ENCODE assay signal across 8 mouse cellular contexts in the genomic region with DNA sequence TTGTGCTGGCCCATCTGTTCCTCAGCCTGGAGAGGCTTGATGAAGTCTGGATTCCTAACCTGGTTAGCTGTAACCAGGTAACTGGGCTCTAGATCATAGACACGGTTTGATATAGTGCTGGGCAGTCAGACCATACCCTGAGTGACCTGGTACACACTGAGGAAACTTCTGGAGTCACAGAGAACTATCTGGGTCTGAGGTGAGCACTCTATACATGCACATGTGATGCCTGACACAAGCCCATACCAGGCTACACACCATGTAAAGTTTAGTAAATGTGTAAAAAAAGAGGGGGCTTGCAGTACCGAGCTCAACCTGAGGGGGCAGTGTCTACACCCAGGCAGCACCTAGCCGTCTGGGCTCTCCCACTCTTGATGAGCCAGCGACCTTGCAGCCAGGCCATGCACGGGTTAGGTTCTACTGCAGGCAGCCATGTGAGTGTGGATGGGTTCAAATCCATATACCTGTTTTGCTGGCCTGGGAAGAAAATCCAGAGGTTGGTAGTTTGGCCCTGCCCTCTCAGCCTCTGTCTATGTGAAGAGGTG.
DNase-seq lines count a peak whose midpoint lies in the region; TF ChIP-seq lines count a peak whose summit lies in the region.

No protein-coding gene starts in this region.

- no peaks in the 10 kb centered on the region for H3K79me2 ChIP-seq in myocyte (ENCODE audit: control insufficient read depth, insufficient read depth)

- no peak overlapping the region for H3K4me3 ChIP-seq in myocyte

- H3K4me2 ChIP-seq in myocyte (ENCODE audit: low read depth): no peak overlapping the region

- no peaks in the 10 kb centered on the region for H3K36me3 ChIP-seq in myocyte (ENCODE audit: control insufficient read depth, insufficient read depth)

- H3K27me3 ChIP-seq in myocyte (ENCODE audit: control insufficient read depth, insufficient read depth, insufficient read length): no peaks in the 10 kb centered on the region

- no peak for TF ChIP-seq POLR2A in myocyte (IDR thresholded peaks at IDR 0.05; ENCODE audit: insufficient read length, low read depth)

- no peak overlapping the region for H3ac ChIP-seq in myocyte (ENCODE audit: control insufficient read depth, insufficient read length)

- DNase-seq in right cerebral cortex, adult 18-20 months: peak; percentile 33
- DNase-seq in right cerebral cortex, postnatal 36 days (ENCODE audit: low spot score in 2 of 2): no peak
- peak; percentile 65 for DNase-seq in adrenal gland, postnatal 25 days
- DNase-seq in embryo, embryonic 9.5 days (ENCODE audit: extremely low spot score): peak; percentile 72
- peak; percentile 50 for DNase-seq in hindlimb bud, embryonic 11.5 days (ENCODE audit: extremely low spot score, low read depth, low spot score)
- DNase-seq in left cerebral cortex, postnatal 4 days: peak; percentile 71
- peak; percentile 67 for DNase-seq in thymus, postnatal 25 days

- intact Hi-C loops in left cerebral cortex, postnatal 4 days (cut with DNase I): no loop called here

TF ChIP-seq in myocyte, 11 proteins besides CTCF, POLR2A, EP300 and RAD21:
- TF ChIP-seq USF1 (IDR thresholded peaks at IDR 0.05; ENCODE audit: low read depth) (no peak), SRF (IDR thresholded peaks at IDR 0.05; ENCODE audit: control insufficient read depth, insufficient read length, low read depth) (peak; percentile 8)
TF ChIP-seq in myocyte: peak in this region for 1.

Comparison
In these comparisons a context has a peak if more than half of its experiments do, and no peak if none do; other contexts are left out.
1. DNase-seq: peak in right cerebral cortex, adult 18-20 months (single experiment), adrenal gland, postnatal 25 days (single experiment), embryo, embryonic 9.5 days (single experiment), hindlimb bud, embryonic 11.5 days (single experiment), left cerebral cortex, postnatal 4 days (single experiment) and thymus, postnatal 25 days (single experiment); none in right cerebral cortex, postnatal 36 days (0 of 2).